Mouse (Mus musculus) layer of hippocampus, adult 2 months (tissue): ENCODE results near the gene Sfrp2. TPM values are rescaled to one million over a fixed set of nuclear protein-coding genes. Genes with fewer than 3 reads are reported as not detected.

Source experiments
- DNase-seq, 2 experiments: peaks; one replicate each; pipeline ENCODE4 v3.0.0; 2022; ENCODE audit warnings: low spot score in 2 of 2
- H3K27ac ChIP-seq: fragments of 200-600 bp; 2 replicates; pipeline ENCODE4 v1.8.1; 2022
- H3K4me3 ChIP-seq: fragments of 200-600 bp; 2 replicates; pipeline ENCODE4 v1.8.1; 2022; ENCODE audit warnings: mild to moderate bottlenecking
- CTCF ChIP-seq: fragments of 200-600 bp; conservative IDR thresholded peaks from 2 replicates; pipeline ENCODE4 v1.8.1; 2022; ENCODE audit warnings: antibody characterized with exemption, mild to moderate bottlenecking, moderate library complexity
- total RNA-seq, 2 experiments: library from RNA; stranded (reverse); gene quantifications; 2 replicates each; pipeline ENCODE4 v1.2.3; 2021

The Sfrp2 gene
- total RNA-seq, 2 experiments from 2014 or later = 0.90 to 1.2 TPM

- DNase-seq = no peak
- no peak for TF ChIP-seq CTCF
- Histone ChIP-seq H3K4me3 (no peak overlapping the region), H3K27ac (no peak overlapping the region)
These were observed 50.3 kb downstream of the Sfrp2 start for GRCm38 (mm10) chr3:83816372-83816925.

- Histone ChIP-seq H3K27ac (no peak overlapping the region), H3K4me3 (no peak overlapping the region)
- no peak for TF ChIP-seq CTCF
- no peak for DNase-seq
These were observed 57.7 kb downstream of the Sfrp2 start for GRCm38 (mm10) chr3:83823774-83824173.

Other genes starting within 250 kb of the Sfrp2 start
- under 1 TPM; 0.44 to 0.77 TPM for gene Tlr2, start 75.4 kb downstream of the Sfrp2 start, total RNA-seq